Mouse (Mus musculus) ES-E14 (cell line): ENCODE data around the gene Anxa8.

ENCODE experiments used
- CHD2 ChIP-seq: IDR thresholded peaks from 2 replicates; pipeline ENCODE4 v1.6.1; 2014; ENCODE audit warnings: mild to moderate bottlenecking, low read depth, low read length, inconsistent platforms
- HCFC1 ChIP-seq: IDR thresholded peaks from 2 replicates; pipeline ENCODE4 v1.6.1; 2012; ENCODE audit warnings: low read length, inconsistent platforms, borderline replicate concordance; ENCODE audit not compliant: insufficient read depth
- MAFK ChIP-seq: IDR thresholded peaks from 2 replicates; pipeline ENCODE4 v1.6.1; 2014; ENCODE audit warnings: mild to moderate bottlenecking, low read depth, low read length, inconsistent platforms; ENCODE audit not compliant: insufficient read depth
- ZC3H11A ChIP-seq: IDR thresholded peaks from 2 replicates; pipeline ENCODE4 v1.6.1; 2012; ENCODE audit warnings: low read depth, mild to moderate bottlenecking, inconsistent platforms, low read length, borderline replicate concordance
- ZNF384 ChIP-seq: IDR thresholded peaks from 2 replicates; pipeline ENCODE4 v1.6.1; 2012; ENCODE audit warnings: low read depth, low read length, inconsistent platforms

- TF ChIP-seq CHD2 (no peak), HCFC1 (no peak), ZNF384 (no peak), ZC3H11A (no peak), MAFK (no peak)
These were observed 10.4 kb upstream of the Anxa8 start for GRCm38 (mm10) chr14:34075346-34075745.
